Mouse (Mus musculus): ENCODE measurements around the gene Olfr1462.

Gene Olfr1462

GRCm38 (mm10) chr19:13185434-13185833 lies at the start of gene Olfr1462:
Gene Olfr1462 (plus strand): TSS chr19:13185734.
- DNase-seq (ENCODE audit: low read depth, low spot score): no peak

GRCm38 (mm10) chr19:13149449-13149848 lies 36.1 kb upstream of the Olfr1462 start, which contains the start of gene Olfr1459:
Gene Olfr1459 (minus strand): TSS chr19:13149549.
- no peak for DNase-seq (ENCODE audit: low read depth, low spot score)

- no peak for DNase-seq (ENCODE audit: low read depth, low spot score)
Measured at GRCm38 (mm10) chr19:13162700-13163099, 22.8 kb upstream of the Olfr1462 start, which contains the start of gene Olfr1461. Gene Olfr1461 (plus strand): TSS chr19:13163000.

- DNase-seq (ENCODE audit: low read depth, low spot score): no peak
Measured at GRCm38 (mm10) chr19:13221666-13222065, 36.1 kb downstream of the Olfr1462 start.

GRCm38 (mm10) chr19:13231028-13231427 lies 45.5 kb downstream of the Olfr1462 start, which contains the start of gene Olfr1463:
Gene Olfr1463 (plus strand): TSS chr19:13231328.
- no peak for DNase-seq (ENCODE audit: low read depth, low spot score)
